Mouse (Mus musculus) heart, embryonic 10.5 days (tissue): ENCODE results near the gene Glis3. TPM values are rescaled to one million over a fixed set of nuclear protein-coding genes. Genes with fewer than 3 reads are reported as not detected.

Experiments used
- DNase-seq: peaks from one replicate; pipeline ENCODE4 v3.0.0-alpha.2; 2017; ENCODE audit warnings: low spot score
- H3K27ac ChIP-seq: fragments of 300-500 bp; sonication (generic); 2 replicates; pipeline ENCODE4 v1.5.1; 2016; ENCODE audit warnings: mild to moderate bottlenecking
- H3K27me3 ChIP-seq: fragments of 300-500 bp; sonication (generic); 2 replicates; pipeline ENCODE4 v1.6.1; 2016; ENCODE audit warnings: mild to moderate bottlenecking; ENCODE audit not compliant: poor library complexity, insufficient read depth, severe bottlenecking
- H3K36me3 ChIP-seq: fragments of 300-500 bp; sonication (generic); 2 replicates; pipeline ENCODE4 v1.6.1; 2016; ENCODE audit warnings: mild to moderate bottlenecking, moderate library complexity
- H3K4me1 ChIP-seq: fragments of 300-500 bp; sonication (generic); 2 replicates; pipeline ENCODE4 v1.6.1; 2016; ENCODE audit warnings: mild to moderate bottlenecking
- H3K4me3 ChIP-seq: fragments of 300-500 bp; sonication (generic); 2 replicates; pipeline ENCODE4 v1.5.1; 2016; ENCODE audit warnings: mild to moderate bottlenecking, moderate library complexity
- H3K9me3 ChIP-seq: fragments of 300-500 bp; sonication (generic); 2 replicates; pipeline ENCODE4 v1.6.1; 2016; ENCODE audit warnings: mild to moderate bottlenecking, moderate library complexity
- WGBS: fragments of 180-500 bp; shearing (Covaris S2); methylation state at CpG from one replicate; pipeline ENCODE4 v1.1.7; 2016; 5-methylcytosine and 5-hydroxymethylcytosine counted together
- polyA plus RNA-seq: library from polyadenylated mRNA; unstranded; fragments of >200 nt; fragmentation: Nextera tagmentation; extraction: Ambion mirVana; gene quantifications from 2 replicates; pipeline ENCODE4 v1.2.1, GENCODE M21; 2016

The Glis3 gene
- polyA plus RNA-seq, 1 experiment from 2014 or later, result 1.4 TPM

GRCm38 (mm10) chr19:28402956-28403355 is 276.9 kb downstream of the Glis3 start:
- no peaks in the 10 kb centered on the region for H3K27me3 ChIP-seq
- WGBS, result 49% methylated on average over 6 of the region's 6 CpGs
- no peaks in the 10 kb centered on the region for H3K36me3 ChIP-seq
- no peak for DNase-seq
- H3K27ac ChIP-seq, result no peak overlapping the region
- no peaks in the 10 kb centered on the region for H3K9me3 ChIP-seq
- H3K4me3 ChIP-seq, result no peak overlapping the region
- H3K4me1 ChIP-seq, result no peaks in the 10 kb centered on the region

- 90% methylated on average over 1 of the region's 1 CpGs for WGBS
- DNase-seq, result no peak
- Histone ChIP-seq H3K36me3 (no peaks in the 10 kb centered on the region), H3K4me3 (no peak overlapping the region), H3K9me3 (no peaks in the 10 kb centered on the region), H3K27me3 (no peaks in the 10 kb centered on the region), H3K4me1 (no peaks in the 10 kb centered on the region), H3K27ac (no peak overlapping the region)
Measured at GRCm38 (mm10) chr19:28395584-28395861, 284.4 kb downstream of the Glis3 start.

- Histone ChIP-seq H3K4me1 (no peaks in the 10 kb centered on the region), H3K4me3 (no peak overlapping the region), H3K27me3 (no peaks in the 10 kb centered on the region)
Measured at GRCm38 (mm10) chr19:28394826-28395583, 284.9 kb downstream of the Glis3 start.

DNA sequence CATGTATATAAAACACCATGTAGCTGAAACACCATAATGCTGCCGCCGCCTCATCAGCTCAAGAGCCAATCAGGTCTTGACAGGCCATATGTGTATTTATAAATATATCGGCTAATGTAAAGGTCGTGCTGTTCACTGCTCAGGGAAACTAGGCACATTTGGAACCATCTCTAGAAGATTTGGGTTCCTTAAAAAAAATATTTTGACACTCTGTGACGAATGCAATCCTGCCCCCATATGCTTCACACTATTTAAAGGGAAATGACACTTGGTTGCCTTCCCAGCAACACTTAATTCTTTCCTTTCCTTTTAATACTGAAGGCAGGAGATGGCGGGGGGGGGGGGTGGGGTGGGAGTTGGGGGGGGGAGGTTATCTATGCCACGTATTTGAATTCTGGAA is 286.1 kb downstream of the Glis3 start:
- Histone ChIP-seq H3K9me3 (no peaks in the 10 kb centered on the region), H3K4me1 (no peaks in the 10 kb centered on the region), H3K36me3 (no peaks in the 10 kb centered on the region), H3K27me3 (no peaks in the 10 kb centered on the region), H3K27ac (no peak overlapping the region), H3K4me3 (no peak overlapping the region)
- WGBS, result 87% methylated on average over 7 of the region's 7 CpGs
- no peak for DNase-seq

More at GRCm38 (mm10) chr19:28394826-28395583, 284.9 kb downstream of the Glis3 start:
- DNase-seq, result no peak
- 69% methylated on average over 12 of the region's 12 CpGs for WGBS
- Histone ChIP-seq H3K27ac (no peak overlapping the region), H3K36me3 (no peaks in the 10 kb centered on the region), H3K9me3 (no peaks in the 10 kb centered on the region)

DNA sequence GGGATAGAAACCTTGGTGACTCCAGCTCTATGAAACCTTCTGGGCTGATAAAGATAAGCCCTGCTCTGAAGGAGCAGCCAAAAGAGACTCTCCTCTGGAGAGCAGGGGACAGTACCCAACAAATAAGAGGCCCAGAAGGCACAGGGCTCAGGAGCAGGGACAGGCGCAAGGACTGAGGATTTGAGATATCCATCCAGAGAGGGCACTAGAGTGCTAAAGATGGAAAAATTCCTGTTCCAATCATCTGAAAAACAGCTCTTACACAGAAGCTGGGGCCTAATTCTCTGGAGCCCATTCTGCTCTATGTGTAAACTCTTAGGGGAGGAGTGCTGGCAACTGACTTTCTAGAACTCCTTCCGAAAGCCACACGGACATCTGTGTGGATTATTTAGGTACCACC is 287.0 kb downstream of the Glis3 start:
- DNase-seq, result no peak
- WGBS, result 77% methylated on average over 3 of the region's 3 CpGs
- Histone ChIP-seq H3K27me3 (no peaks in the 10 kb centered on the region), H3K9me3 (no peaks in the 10 kb centered on the region), H3K4me1 (no peaks in the 10 kb centered on the region), H3K4me3 (no peak overlapping the region), H3K27ac (no peak overlapping the region), H3K36me3 (no peaks in the 10 kb centered on the region)

DNA sequence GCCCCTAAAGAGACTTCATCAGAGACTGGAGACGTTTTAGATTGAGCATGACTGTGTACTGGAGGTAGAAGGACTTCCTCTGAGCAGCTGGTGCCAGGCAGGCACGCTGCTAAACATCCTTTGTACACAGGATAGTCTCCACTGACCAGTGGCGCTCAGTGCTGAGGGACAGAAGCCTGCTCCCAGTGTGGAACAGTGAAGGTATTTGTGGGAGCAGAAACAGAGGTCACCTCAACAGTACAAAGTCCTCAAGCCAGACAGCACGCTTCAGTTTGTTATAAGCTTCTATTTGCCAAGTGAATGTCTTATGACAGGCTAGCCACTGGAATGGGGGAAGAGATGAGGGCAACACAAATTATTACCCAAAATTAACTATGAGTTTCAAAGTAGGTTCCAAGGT is 289.0 kb downstream of the Glis3 start:
- no peak for DNase-seq
- Histone ChIP-seq H3K27ac (no peak overlapping the region), H3K4me3 (no peak overlapping the region), H3K36me3 (no peaks in the 10 kb centered on the region), H3K4me1 (no peaks in the 10 kb centered on the region), H3K27me3 (no peaks in the 10 kb centered on the region), H3K9me3 (no peaks in the 10 kb centered on the region)
- WGBS, result 62% methylated on average over 4 of the region's 4 CpGs

DNA sequence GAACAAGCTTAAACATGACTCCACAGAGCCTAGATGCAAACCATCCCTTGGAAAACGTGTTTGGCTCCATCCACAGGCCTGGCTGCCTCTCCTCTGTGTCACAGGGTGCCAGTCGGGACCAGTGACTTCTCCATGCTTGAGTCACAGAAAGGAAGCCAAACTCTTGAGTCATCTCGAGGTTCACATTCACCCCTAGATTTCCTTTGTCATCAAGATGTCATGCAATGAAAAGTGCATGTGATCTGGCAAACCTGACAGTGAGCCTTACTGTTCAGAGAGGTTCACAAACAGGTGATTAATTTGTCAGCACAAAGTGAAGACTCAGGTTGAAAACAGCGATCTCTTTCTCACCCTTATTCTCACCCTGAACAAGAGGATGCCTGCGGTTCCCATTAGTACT is 290.7 kb downstream of the Glis3 start:
- 66% methylated on average over 5 of the region's 5 CpGs for WGBS
- H3K4me1 ChIP-seq, result no peaks in the 10 kb centered on the region
- no peaks in the 10 kb centered on the region for H3K27me3 ChIP-seq
- DNase-seq, result no peak
- H3K27ac ChIP-seq, result no peak overlapping the region
- H3K36me3 ChIP-seq, result no peaks in the 10 kb centered on the region
- H3K4me3 ChIP-seq, result no peak overlapping the region
- no peaks in the 10 kb centered on the region for H3K9me3 ChIP-seq

GRCm38 (mm10) chr19:28383425-28383824 is 296.5 kb downstream of the Glis3 start:
- Histone ChIP-seq H3K36me3 (no peaks in the 10 kb centered on the region), H3K9me3 (no peaks in the 10 kb centered on the region), H3K27me3 (no peaks in the 10 kb centered on the region), H3K4me1 (peaks cover 9% of the 10 kb centered on the region; the same call in 1 of the 2 replicates), H3K27ac (no peak overlapping the region), H3K4me3 (no peak overlapping the region)
- no peak for DNase-seq
- 73% methylated on average over 5 of the region's 5 CpGs for WGBS

- WGBS, result 62% methylated on average over 10 of the region's 10 CpGs
- H3K9me3 ChIP-seq, result no peaks in the 10 kb centered on the region
- no peaks in the 10 kb centered on the region for H3K27me3 ChIP-seq
- DNase-seq, result no peak
- no peak overlapping the region for H3K4me3 ChIP-seq
- H3K27ac ChIP-seq, result no peak overlapping the region
- H3K36me3 ChIP-seq, result no peaks in the 10 kb centered on the region
- H3K4me1 ChIP-seq, result peaks cover 9% of the 10 kb centered on the region; the same call in 1 of the 2 replicates
Measured at GRCm38 (mm10) chr19:28382168-28382911, 297.5 kb downstream of the Glis3 start.

GRCm38 (mm10) chr19:28381441-28381840 is 298.4 kb downstream of the Glis3 start:
- no peak overlapping the region for H3K27ac ChIP-seq
- H3K4me1 ChIP-seq, result peaks cover 9% of the 10 kb centered on the region; the same call in 1 of the 2 replicates
- H3K27me3 ChIP-seq, result no peaks in the 10 kb centered on the region
- whole genome bisulfite sequencing, result 74% methylated on average over 9 of the region's 9 CpGs
- no peaks in the 10 kb centered on the region for H3K36me3 ChIP-seq
- H3K4me3 ChIP-seq, result no peak overlapping the region
- no peak for DNase-seq
- H3K9me3 ChIP-seq, result no peaks in the 10 kb centered on the region

DNA sequence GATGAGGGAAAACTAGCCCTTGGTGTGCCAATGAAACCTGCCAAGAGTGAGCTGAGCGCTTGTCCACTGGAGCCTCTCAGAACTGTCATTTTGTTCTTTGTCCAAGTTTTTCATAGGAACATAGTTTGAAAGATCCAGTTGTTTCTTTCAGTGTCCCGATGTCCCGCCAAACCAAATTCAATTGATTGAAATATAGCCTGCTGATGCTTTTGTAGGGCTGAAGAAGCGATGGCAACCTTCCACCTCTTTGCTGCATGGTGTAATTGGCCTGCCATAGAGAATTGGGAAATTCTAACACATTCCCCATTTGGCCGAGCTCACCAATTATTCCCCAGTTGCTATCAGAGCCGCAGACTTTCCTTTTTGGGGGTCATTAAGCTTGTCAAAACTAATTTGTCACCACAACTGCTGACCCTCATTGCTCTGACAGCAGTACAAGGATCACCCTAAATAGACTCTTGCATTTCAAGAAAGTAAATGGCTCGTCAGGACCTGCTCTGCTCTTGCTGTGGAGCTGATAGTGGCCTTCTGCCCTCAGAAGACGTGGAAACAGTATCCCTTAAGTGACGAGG is 299.1 kb downstream of the Glis3 start:
- WGBS, result 61% methylated on average over 9 of the region's 9 CpGs
- no peak for DNase-seq
- Histone ChIP-seq H3K27ac (no peak overlapping the region), H3K4me3 (no peak overlapping the region), H3K9me3 (no peaks in the 10 kb centered on the region), H3K27me3 (no peaks in the 10 kb centered on the region), H3K36me3 (no peaks in the 10 kb centered on the region), H3K4me1 (peaks cover 9% of the 10 kb centered on the region; the same call in 1 of the 2 replicates)

- no peaks in the 10 kb centered on the region for H3K27me3 ChIP-seq
- H3K4me3 ChIP-seq, result no peak overlapping the region
- no peaks in the 10 kb centered on the region for H3K9me3 ChIP-seq
- H3K27ac ChIP-seq, result no peak overlapping the region
- no peaks in the 10 kb centered on the region for H3K36me3 ChIP-seq
- 82% methylated on average over 5 of the region's 5 CpGs for WGBS
- H3K4me1 ChIP-seq, result peaks cover 9% of the 10 kb centered on the region; the same call in 1 of the 2 replicates
- no peak for DNase-seq
Measured at GRCm38 (mm10) chr19:28377788-28378295, 302.0 kb downstream of the Glis3 start.

- no peak for DNase-seq
- Histone ChIP-seq H3K4me1 (0 out of 2 replicates have a peak, but pooled peaks cover 3% of the 10 kb centered on the region), H3K9me3 (no peaks in the 10 kb centered on the region), H3K27me3 (no peaks in the 10 kb centered on the region), H3K36me3 (no peaks in the 10 kb centered on the region), H3K4me3 (no peak overlapping the region), H3K27ac (no peak overlapping the region)
- 81% methylated on average over 1 of the region's 1 CpGs for WGBS
Measured at GRCm38 (mm10) chr19:28376401-28376800, 303.5 kb downstream of the Glis3 start.
